Mouse (Mus musculus) embryonic fibroblast, embryonic 13.5 days (primary cell): ENCODE results near the gene Polr3h. TPM values are rescaled to one million over a fixed set of nuclear protein-coding genes. Genes with fewer than 3 reads are reported as not detected.
"Not testable (repeated sequence)": the region's sequence is repeated elsewhere in the genome, so short reads cannot be mapped to it uniquely, and the experiment has no call there.

Experiments used
- H3K27ac ChIP-seq: 2 replicates; pipeline ENCODE4 v1.5.1; 2012; ENCODE audit warnings: low read length, control low read depth, inconsistent platforms; ENCODE audit not compliant: insufficient read depth
- H3K4me1 ChIP-seq: 2 replicates; pipeline ENCODE4 v1.6.1; 2011; ENCODE audit warnings: low read length; ENCODE audit not compliant: control insufficient read depth, insufficient read depth
- H3K4me3 ChIP-seq: 2 replicates; pipeline ENCODE4 v1.5.1; 2011; ENCODE audit warnings: mild to moderate bottlenecking, control low read depth, low read length; ENCODE audit not compliant: insufficient read depth
- CTCF ChIP-seq: IDR thresholded peaks from 2 replicates; pipeline ENCODE4 v1.5.1; 2011; ENCODE audit warnings: mild to moderate bottlenecking, control low read depth, low read length, moderate library complexity, borderline replicate concordance; ENCODE audit not compliant: insufficient read depth
- POLR2A ChIP-seq: IDR thresholded peaks from 2 replicates; pipeline ENCODE4 v1.6.1; 2011; ENCODE audit warnings: low read depth, mild to moderate bottlenecking, control low read depth, low read length, moderate library complexity
- polyA plus RNA-seq: library from polyadenylated mRNA; stranded (reverse); fragments of >200 nt; gene quantifications from 2 replicates; pipeline ENCODE4 v1.2.4, GENCODE M21; 2011; ENCODE audit warnings: low read depth; ENCODE audit not compliant: missing spikeins, insufficient read length

Polr3h gene
- 12.3 and 16.2 TPM in 2 replicates for polyA plus RNA-seq

DNA sequence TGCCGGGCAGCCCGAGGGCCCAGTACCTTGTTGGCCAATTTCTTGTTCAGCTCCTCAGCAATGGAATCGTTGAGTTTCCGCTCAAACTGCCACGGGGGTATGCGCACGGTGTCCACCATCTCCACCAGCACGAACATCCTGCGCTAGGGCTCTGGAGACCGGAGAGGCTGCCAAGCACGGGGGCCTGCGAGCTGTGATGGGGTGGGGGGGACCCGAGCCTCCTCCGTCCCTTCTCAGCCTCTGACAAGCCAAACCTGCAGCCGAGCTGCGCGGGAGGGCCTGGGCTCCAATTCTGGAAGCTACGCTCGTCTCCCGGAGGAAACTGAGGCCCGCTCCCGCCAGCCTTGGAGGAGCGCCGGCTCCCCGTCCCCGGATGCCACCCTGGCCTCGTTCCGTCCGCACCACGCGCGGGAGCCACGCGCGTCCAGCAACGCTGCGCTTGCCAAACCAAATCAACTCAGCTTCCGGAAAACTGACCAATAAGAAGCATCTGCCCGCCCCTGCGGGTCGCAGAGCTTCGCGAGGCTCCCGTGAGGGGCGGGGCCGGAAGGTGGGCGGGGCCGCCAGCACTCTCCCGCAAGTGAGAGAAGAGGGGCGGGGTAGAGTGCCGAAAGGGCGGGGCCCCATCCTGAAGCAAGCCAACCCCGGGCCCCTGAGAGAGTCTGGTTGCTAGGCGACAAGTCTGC lies at the start of gene Polr3h:
Polr3h (minus strand) TSS at position 481 of the 686 bp plus-strand sequence.
- Histone ChIP-seq H3K27ac (0 out of 2 replicates have a peak within 1 kb of the TSS, but pooled peaks have one; percentile 2), H3K4me3 (peak within 1 kb of the TSS; percentile 67), H3K4me1 (no peaks in the 10 kb centered on the region; the same call in 1 of the 2 replicates)
- TF ChIP-seq CTCF = no peak
- peak; percentile 79 for TF ChIP-seq POLR2A

DNA sequence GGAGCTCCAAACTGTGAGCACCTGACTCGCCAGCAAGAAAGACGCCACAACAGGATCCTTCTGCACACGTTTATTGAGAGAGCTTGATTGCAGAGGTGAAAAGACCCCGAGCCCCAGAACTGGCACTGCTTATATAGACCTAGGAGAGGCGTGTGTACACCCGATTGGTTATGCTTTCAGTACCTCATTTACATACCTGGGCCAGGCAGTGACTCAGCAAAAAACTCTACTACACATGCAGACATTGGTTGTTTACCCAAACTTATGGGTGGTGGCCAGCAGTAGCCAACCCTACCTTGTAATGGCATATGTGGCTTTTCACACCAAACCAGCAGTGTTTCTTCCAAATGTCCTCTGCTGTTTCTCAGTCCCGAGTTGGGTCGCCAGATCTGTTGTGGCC lies 49.1 kb upstream of the Polr3h start:
- H3K4me3 ChIP-seq = not testable (repeated sequence)

GRCm38 (mm10) chr15:81970498-81970897 lies 44.5 kb upstream of the Polr3h start:
- not testable (repeated sequence) for H3K4me1 ChIP-seq

More for the DNA sequence above, 49.1 kb upstream of the Polr3h start:
- H3K27ac ChIP-seq, H3K4me1 ChIP-seq: not testable (repeated sequence)

DNA sequence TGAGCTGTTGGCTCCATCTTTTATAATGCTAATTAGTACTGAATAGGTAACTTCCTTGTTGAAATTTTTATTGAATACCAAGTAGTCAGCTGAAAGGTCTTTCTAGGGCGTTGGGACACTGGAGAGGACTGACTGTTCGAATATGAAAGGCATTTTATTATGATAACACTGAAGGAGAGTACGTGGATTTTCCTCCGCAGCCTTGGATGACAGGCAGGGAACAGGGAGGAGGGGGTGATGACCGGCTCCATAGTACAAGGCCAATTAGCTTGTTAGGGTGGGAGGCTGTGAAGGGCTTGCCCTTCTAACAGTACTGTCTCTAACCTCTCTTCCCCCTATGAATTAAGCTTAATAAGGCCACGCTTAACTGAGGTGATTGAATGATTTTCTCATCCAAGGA lies 43.6 kb upstream of the Polr3h start:
- not testable (repeated sequence) for H3K4me3 ChIP-seq, H3K27ac ChIP-seq, H3K4me1 ChIP-seq

More at GRCm38 (mm10) chr15:81970498-81970897, 44.5 kb upstream of the Polr3h start:
- H3K27ac ChIP-seq, H3K4me3 ChIP-seq: not testable (repeated sequence)

GRCm38 (mm10) chr15:81969173-81969572 lies 43.1 kb upstream of the Polr3h start:
- 0 out of 2 replicates have a peak, but pooled peaks cover 4% of the 10 kb centered on the region for H3K4me1 ChIP-seq
- no peak overlapping the region for H3K27ac ChIP-seq
- H3K4me3 ChIP-seq = no peak overlapping the region
- no peak for TF ChIP-seq CTCF
- TF ChIP-seq POLR2A = no peak

DNA sequence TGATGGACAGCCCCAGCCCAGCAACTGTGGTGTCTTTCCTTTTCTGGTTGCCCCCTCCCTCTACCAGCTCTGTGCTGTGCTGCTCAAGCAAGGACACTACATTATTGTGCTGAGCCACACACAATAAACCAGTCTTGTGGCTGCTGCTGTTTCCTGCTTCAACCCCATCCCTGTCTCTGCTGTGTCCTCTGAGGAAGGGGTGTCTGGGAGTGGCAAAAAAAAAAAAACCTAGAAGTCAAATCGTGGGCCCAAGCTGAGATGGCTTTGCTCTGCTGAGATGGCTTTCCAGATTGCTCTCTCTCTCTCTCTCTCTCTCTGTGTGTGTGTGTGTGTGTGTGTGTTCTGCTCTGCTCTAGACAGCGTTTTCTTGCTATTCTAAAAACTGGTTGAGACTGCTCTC lies 42.4 kb upstream of the Polr3h start:
- Histone ChIP-seq H3K27ac (no peak overlapping the region), H3K4me3 (no peak overlapping the region), H3K4me1 (0 out of 2 replicates have a peak, but pooled peaks cover 4% of the 10 kb centered on the region)
- TF ChIP-seq POLR2A (no peak), CTCF (no peak)

- TF ChIP-seq POLR2A = no peak
- TF ChIP-seq CTCF = no peak
- H3K4me1 ChIP-seq = 0 out of 2 replicates have a peak, but pooled peaks cover 4% of the 10 kb centered on the region
- no peak overlapping the region for H3K27ac ChIP-seq
- no peak overlapping the region for H3K4me3 ChIP-seq
Observed at GRCm38 (mm10) chr15:81967821-81968220, 41.8 kb upstream of the Polr3h start.

GRCm38 (mm10) chr15:81966062-81966829 lies 40.2 kb upstream of the Polr3h start:
- TF ChIP-seq POLR2A (no peak), CTCF (no peak)
- H3K4me1 ChIP-seq = 0 out of 2 replicates have a peak, but pooled peaks cover 4% of the 10 kb centered on the region
- H3K27ac ChIP-seq = no peak overlapping the region
- no peak overlapping the region for H3K4me3 ChIP-seq

GRCm38 (mm10) chr15:81964980-81965545 lies 39.0 kb upstream of the Polr3h start:
- Histone ChIP-seq H3K27ac (no peak overlapping the region), H3K4me1 (0 out of 2 replicates have a peak, but pooled peaks cover 4% of the 10 kb centered on the region), H3K4me3 (no peak overlapping the region)
- TF ChIP-seq CTCF = no peak
- no peak for TF ChIP-seq POLR2A

DNA sequence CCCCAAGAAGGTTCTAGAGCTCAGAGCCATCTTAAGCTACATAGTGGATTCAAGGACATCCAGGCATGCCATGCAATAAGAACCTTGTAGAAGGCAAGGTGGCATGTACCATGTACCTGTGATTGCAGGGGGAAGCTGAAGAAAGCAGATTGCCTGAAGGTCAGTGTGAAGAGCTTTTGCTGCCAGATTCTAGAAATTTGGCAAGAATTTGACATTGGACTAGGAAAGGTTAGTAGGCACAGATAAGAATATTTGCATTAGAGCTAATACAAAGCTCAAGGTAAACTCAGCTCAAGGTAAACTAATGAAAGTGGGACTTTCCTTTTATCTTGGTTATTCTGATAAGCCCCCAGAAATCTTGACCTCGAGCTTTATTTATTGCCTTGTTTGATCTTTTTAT lies 38.2 kb upstream of the Polr3h start:
- TF ChIP-seq POLR2A = no peak
- TF ChIP-seq CTCF = no peak
- Histone ChIP-seq H3K27ac (no peak overlapping the region), H3K4me3 (no peak overlapping the region), H3K4me1 (0 out of 2 replicates have a peak, but pooled peaks cover 4% of the 10 kb centered on the region)
